Mouse (Mus musculus) G1E (cell line): ENCODE results near the gene Jade1.

Experiments
- CTCF ChIP-seq: IDR thresholded peaks from 2 replicates; pipeline ENCODE4 v1.5.1; 2012; ENCODE audit warnings: low read depth, low read length, inconsistent platforms, mixed read lengths
- GATA1 ChIP-seq: IDR thresholded peaks from 2 replicates; pipeline ENCODE4 v1.6.1; 2012; ENCODE audit warnings: borderline replicate concordance, low read length, inconsistent platforms, mixed read lengths
- GATA2 ChIP-seq: IDR thresholded peaks from 2 replicates; pipeline ENCODE4 v1.6.1; 2012; ENCODE audit warnings: low read depth, low read length, inconsistent platforms, borderline replicate concordance
- POLR2AphosphoS5 ChIP-seq: IDR thresholded peaks from 2 replicates; pipeline ENCODE4 v1.6.1; 2012; ENCODE audit warnings: low read depth, low read length, inconsistent platforms; ENCODE audit not compliant: insufficient replicate concordance
- TAL1 ChIP-seq: conservative IDR thresholded peaks from 2 replicates; pipeline ENCODE4 v1.6.1; 2012; ENCODE audit warnings: low read depth, low read length, inconsistent platforms, mixed read lengths

GRCm38 (mm10) chr3:41601226-41602020 lies 45.9 kb downstream of the Jade1 start:
- TF ChIP-seq CTCF (no peak), GATA1 (no peak), POLR2AphosphoS5 (no peak), GATA2 (no peak), TAL1 (no peak)
